Mouse (Mus musculus): ENCODE results near the gene Zbtb7a. TPM values are rescaled to one million over a fixed set of nuclear protein-coding genes. Genes with fewer than 3 reads are reported as not detected.

Gene Zbtb7a
- 9.2 and 12.7 TPM in 2 replicates for polyA plus RNA-seq (2012; rRNA removed)

GRCm38 (mm10) chr10:81134966-81135681, at the start of gene Zbtb7a:
TSS of gene Zbtb7a (plus strand) at chr10:81135220.
- peak; percentile 32 for DNase-seq (ENCODE audit: low read depth)
- TF ChIP-seq POLR2A (IDR thresholded peaks at IDR 0.05; ENCODE audit: borderline replicate concordance, extremely low read depth, insufficient read depth, insufficient read length, poor library complexity, severe bottlenecking) (no peak), CTCF (IDR thresholded peaks at IDR 0.05; ENCODE audit: borderline replicate concordance, extremely low read depth, insufficient read depth, insufficient read length) (no peak)

- TF ChIP-seq POLR2A (IDR thresholded peaks at IDR 0.05; ENCODE audit: borderline replicate concordance, extremely low read depth, insufficient read depth, insufficient read length, poor library complexity, severe bottlenecking) = no peak
- peak; percentile 9; the same call in 1 of the 2 replicates for TF ChIP-seq CTCF (IDR thresholded peaks at IDR 0.05; ENCODE audit: borderline replicate concordance, extremely low read depth, insufficient read depth, insufficient read length)
- no peak for DNase-seq (ENCODE audit: low read depth)
These were observed 48.0 kb upstream of the Zbtb7a start for GRCm38 (mm10) chr10:81087021-81087420.

DNA sequence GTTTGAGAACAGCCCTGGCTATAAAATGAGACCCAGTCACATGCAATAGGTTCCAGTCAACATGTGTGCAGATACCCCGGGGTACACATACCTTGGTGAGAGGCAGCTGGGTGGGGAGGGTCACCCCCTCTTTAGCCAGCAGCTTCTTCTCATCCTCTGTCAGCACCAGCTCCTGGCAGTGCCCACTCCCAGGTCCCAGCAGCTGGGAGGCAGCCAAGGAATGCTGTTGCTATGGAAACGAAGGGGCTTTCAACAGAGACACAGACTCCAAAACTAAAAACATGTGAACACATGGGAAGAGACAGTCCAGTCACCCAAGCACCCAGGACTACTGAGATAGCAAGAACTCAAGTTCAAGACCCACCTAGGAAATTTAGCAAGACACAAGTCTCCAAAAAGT, 45.8 kb upstream of the Zbtb7a start:
- peak; percentile 82 for DNase-seq (ENCODE audit: low read depth)
- TF ChIP-seq POLR2A (IDR thresholded peaks at IDR 0.05; ENCODE audit: borderline replicate concordance, extremely low read depth, insufficient read depth, insufficient read length, poor library complexity, severe bottlenecking) = no peak
- no peak for TF ChIP-seq CTCF (IDR thresholded peaks at IDR 0.05; ENCODE audit: borderline replicate concordance, extremely low read depth, insufficient read depth, insufficient read length)

- TF ChIP-seq CTCF (IDR thresholded peaks at IDR 0.05; ENCODE audit: borderline replicate concordance, extremely low read depth, insufficient read depth, insufficient read length) = no peak
- TF ChIP-seq POLR2A (IDR thresholded peaks at IDR 0.05; ENCODE audit: borderline replicate concordance, extremely low read depth, insufficient read depth, insufficient read length, poor library complexity, severe bottlenecking) = no peak
- no peak for DNase-seq (ENCODE audit: low read depth)
These were observed 44.4 kb upstream of the Zbtb7a start for GRCm38 (mm10) chr10:81090621-81091020.

- no peak for DNase-seq (ENCODE audit: low read depth)
- TF ChIP-seq CTCF (IDR thresholded peaks at IDR 0.05; ENCODE audit: borderline replicate concordance, extremely low read depth, insufficient read depth, insufficient read length) (no peak), POLR2A (IDR thresholded peaks at IDR 0.05; ENCODE audit: borderline replicate concordance, extremely low read depth, insufficient read depth, insufficient read length, poor library complexity, severe bottlenecking) (no peak)
These were observed 42.4 kb upstream of the Zbtb7a start for GRCm38 (mm10) chr10:81092465-81093250.

- DNase-seq (ENCODE audit: low read depth) = no peak
- TF ChIP-seq CTCF (IDR thresholded peaks at IDR 0.05; ENCODE audit: borderline replicate concordance, extremely low read depth, insufficient read depth, insufficient read length) = no peak
- TF ChIP-seq POLR2A (IDR thresholded peaks at IDR 0.05; ENCODE audit: borderline replicate concordance, extremely low read depth, insufficient read depth, insufficient read length, poor library complexity, severe bottlenecking) = no peak
These were observed 39.9 kb upstream of the Zbtb7a start for GRCm38 (mm10) chr10:81094931-81095678.

GRCm38 (mm10) chr10:81105565-81106112, 29.4 kb upstream of the Zbtb7a start, which contains the start of gene Map2k2:
TSS of gene Map2k2 (plus strand) at chr10:81105915.
- DNase-seq (ENCODE audit: low read depth) = peak; percentile 99
- TF ChIP-seq CTCF (IDR thresholded peaks at IDR 0.05; ENCODE audit: borderline replicate concordance, extremely low read depth, insufficient read depth, insufficient read length) = no peak
- peak; percentile 99 for TF ChIP-seq POLR2A (IDR thresholded peaks at IDR 0.05; ENCODE audit: borderline replicate concordance, extremely low read depth, insufficient read depth, insufficient read length, poor library complexity, severe bottlenecking)

DNA sequence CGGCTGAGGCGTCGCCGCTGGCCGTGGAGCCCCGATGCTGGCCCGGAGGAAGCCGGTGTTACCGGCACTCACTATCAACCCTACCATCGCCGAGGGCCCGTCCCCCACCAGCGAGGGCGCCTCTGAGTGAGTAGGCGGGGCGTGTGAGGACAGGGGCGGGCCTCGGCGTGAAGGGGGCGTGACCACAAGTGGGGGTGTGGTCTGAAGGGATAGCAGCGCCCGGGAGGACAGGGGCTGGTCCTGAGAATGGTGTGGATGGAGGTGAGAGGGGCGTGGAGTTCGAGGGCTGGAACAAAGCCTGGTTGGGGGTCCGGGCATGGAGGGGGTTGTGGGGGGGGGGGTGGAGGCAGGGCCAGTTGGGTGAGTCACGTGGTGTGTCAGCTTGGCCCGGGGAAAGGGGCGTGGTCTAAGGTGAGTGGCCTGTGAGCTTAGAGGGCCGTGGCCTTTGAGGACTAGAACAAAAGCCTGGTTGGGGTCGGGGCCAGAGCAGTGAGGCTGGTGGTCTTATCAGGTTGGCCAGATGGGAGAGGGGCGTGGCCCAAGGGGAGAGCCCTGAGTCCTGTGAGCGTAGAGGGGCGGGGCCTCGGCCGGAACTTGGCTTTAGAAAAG, 28.8 kb upstream of the Zbtb7a start:
- TF ChIP-seq POLR2A (IDR thresholded peaks at IDR 0.05; ENCODE audit: borderline replicate concordance, extremely low read depth, insufficient read depth, insufficient read length, poor library complexity, severe bottlenecking) (no peak), CTCF (IDR thresholded peaks at IDR 0.05; ENCODE audit: borderline replicate concordance, extremely low read depth, insufficient read depth, insufficient read length) (no peak)

DNA sequence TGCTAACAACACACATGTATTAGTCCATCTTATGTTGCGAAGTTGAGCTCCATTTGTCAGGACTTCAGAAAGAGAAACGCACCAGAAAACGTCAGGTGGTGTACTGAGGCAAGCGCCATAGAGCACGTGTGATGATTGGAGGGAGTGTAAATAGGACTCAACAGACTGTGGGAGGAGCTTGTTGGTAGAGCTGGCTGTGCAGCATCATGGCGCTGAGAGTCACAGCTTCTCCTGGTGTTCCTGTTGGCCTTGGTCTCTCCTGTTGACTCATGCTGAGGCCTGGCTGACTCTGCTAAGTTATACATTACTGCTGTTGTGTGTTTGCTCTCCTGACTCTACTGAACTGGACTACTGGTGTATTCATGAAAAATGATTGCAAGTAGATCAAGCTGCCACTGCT, 22.1 kb upstream of the Zbtb7a start:
- no peak for DNase-seq (ENCODE audit: low read depth)
- TF ChIP-seq CTCF (IDR thresholded peaks at IDR 0.05; ENCODE audit: borderline replicate concordance, extremely low read depth, insufficient read depth, insufficient read length) = no peak
- no peak for TF ChIP-seq POLR2A (IDR thresholded peaks at IDR 0.05; ENCODE audit: borderline replicate concordance, extremely low read depth, insufficient read depth, insufficient read length, poor library complexity, severe bottlenecking)

More for the DNA sequence above, 28.8 kb upstream of the Zbtb7a start:
- peak; percentile 91 for DNase-seq (ENCODE audit: low read depth)

- TF ChIP-seq CTCF (IDR thresholded peaks at IDR 0.05; ENCODE audit: borderline replicate concordance, extremely low read depth, insufficient read depth, insufficient read length) = no peak
- no peak for TF ChIP-seq POLR2A (IDR thresholded peaks at IDR 0.05; ENCODE audit: borderline replicate concordance, extremely low read depth, insufficient read depth, insufficient read length, poor library complexity, severe bottlenecking)
- DNase-seq (ENCODE audit: low read depth) = no peak
These were observed 15.4 kb upstream of the Zbtb7a start for GRCm38 (mm10) chr10:81119625-81120024.

Data from brain, embryonic 14.5 days (tissue).